Mouse (Mus musculus) urinary bladder, adult 2 months (tissue): Measurements from ENCODE around the gene BC028528. TPM values are rescaled to one million over a fixed set of nuclear protein-coding genes. Genes with fewer than 3 reads are reported as not detected.
"Not testable (repeated sequence)": the region's sequence is repeated elsewhere in the genome, so short reads cannot be mapped to it uniquely, and the experiment has no call there.

Experiments
- DNase-seq: peaks from one replicate; pipeline ENCODE4 v3.0.0; 2022; ENCODE audit warnings: low spot score
- polyA plus RNA-seq: library from polyadenylated mRNA; depleted of rRNA; stranded (reverse); fragments of >200 nt; gene quantifications from 2 replicates; pipeline ENCODE4 v1.2.3, GENCODE M21; 2012

Gene BC028528
- polyA plus RNA-seq, 1 experiment: 30.4 TPM

- DNase-seq: no peak
Observed at GRCm38 (mm10) chr3:95905146-95905939, 13.5 kb upstream of the BC028528 start.

DNA sequence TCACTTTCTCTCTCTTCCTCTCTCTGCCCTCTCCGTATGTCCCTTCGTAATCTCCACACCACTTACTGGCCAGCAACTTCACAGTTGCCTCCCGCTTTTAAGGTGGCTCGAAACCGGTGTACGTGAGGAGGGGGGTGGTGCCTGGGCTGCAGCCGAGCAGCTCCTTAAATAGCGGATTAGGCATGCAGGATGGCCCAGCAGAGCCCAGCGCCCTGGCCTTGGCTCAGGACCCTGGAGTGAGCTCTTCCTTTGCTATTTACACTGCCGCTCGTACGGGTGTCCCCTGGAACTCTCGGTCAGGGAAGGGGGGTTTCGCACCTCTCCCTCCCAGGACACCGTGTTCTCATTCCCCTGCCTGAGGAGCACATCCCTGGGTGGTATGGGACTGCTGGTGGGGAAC is 12.8 kb upstream of the BC028528 start, which contains the start of gene Car14:
Gene Car14 (minus strand): TSS at position 124 of the 400 bp plus-strand sequence.
- no peak for DNase-seq

DNA sequence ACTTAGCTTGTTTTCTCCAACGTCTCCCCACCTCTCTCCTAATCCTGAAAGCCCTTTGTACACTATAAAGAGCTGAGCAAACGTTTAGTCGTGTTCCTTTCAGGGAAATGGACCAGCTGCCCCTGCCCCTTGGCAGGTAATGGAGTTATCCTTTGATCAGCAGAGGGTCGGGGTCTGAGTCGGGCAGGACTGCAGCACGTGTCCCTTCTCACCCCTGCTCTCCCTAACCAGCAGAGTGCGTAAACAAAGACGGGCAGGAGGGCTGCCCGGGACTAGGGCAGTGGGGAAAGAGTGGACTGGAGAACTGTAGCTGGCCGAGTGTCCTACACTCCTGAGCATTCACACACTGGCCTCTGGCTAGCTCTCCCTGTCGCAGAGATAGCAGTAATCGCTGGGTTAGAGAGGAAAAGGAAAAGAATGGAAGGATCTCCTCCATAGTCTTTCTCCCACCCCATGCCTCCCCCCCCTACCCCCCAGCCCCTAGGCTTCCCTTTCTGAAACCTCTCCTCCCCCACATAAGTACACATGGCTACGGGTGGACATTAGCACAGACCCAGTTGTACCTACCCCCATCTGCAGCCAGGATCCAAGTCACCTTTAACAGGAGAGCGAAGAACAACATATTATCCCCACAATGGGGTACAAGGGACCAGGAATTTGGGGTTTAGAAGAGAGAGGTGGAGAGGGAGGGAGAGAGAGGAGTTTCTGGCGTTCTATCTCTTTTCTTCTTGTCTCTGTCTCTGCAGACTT is 12.1 kb upstream of the BC028528 start:
- DNase-seq: no peak

DNA sequence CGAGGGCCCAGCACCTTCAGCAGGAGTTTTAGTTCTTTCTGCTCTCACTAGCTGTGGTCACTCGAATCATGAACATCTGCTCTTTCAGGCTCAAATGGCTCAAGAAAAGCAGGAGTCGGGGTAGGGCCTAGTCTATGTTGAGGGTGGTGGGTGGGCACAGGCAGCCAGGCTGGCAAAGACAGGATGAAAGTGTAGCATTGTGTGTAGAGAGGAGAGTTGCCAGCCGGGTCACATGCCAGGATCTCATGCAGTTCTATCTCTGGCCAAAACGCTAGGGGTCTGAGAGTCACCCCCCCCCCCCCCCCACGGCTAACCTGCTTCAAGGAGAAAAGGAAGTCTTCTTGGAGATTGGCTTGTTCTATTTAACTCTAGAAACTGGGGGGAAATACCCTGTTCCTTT is 10.8 kb upstream of the BC028528 start:
- no peak for DNase-seq

DNA sequence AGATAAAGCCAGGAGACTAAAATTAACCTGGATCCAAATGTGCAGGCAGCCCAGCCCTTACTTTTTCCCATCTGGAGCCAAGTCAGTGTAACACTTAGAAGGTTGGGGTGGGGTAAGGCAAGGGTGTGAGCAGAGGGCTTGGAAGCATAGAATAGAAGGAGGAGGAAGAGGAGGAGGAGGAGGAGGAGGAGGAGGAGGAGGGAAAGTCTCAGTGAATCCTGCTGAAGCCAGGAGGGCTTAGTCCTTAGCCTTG is 10.5 kb upstream of the BC028528 start:
- DNase-seq: no peak

GRCm38 (mm10) chr3:95901616-95902372 is 10.0 kb upstream of the BC028528 start:
- no peak for DNase-seq

DNA sequence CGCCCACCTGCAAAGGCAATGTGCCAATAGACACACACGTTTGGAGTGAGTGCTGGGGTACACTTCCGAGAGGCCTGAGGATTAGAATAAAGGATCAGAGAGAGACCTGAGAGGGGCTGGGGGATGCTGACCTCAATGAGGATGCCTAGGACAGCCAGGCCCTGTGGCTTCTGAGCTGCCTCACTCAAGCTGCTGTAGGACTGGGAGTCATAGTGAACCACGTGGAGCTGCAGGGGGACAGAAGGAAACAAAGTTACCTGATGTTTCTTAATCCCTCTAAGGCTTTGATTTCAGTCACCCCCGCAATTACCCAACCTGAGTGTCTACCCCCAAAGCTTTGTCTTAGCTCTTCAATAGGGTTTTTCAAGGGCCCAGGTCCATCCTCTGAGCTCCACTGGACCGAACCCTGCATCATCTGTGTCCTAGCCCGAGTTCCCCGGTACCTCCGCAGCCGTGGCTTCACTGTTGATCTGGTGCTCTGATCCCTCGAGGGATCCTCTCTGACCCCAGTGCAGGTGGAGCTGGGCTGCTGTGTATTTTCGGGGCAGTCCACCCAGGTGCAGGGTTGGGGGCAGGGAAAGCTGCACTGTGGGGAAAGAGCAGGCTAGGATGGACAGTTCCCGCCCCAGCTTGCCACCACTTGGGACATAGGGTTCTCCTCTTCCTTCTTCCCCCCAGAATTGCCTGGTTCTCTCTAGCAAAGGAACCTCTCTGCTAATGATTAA is 8.2 kb upstream of the BC028528 start:
- DNase-seq: no peak

DNA sequence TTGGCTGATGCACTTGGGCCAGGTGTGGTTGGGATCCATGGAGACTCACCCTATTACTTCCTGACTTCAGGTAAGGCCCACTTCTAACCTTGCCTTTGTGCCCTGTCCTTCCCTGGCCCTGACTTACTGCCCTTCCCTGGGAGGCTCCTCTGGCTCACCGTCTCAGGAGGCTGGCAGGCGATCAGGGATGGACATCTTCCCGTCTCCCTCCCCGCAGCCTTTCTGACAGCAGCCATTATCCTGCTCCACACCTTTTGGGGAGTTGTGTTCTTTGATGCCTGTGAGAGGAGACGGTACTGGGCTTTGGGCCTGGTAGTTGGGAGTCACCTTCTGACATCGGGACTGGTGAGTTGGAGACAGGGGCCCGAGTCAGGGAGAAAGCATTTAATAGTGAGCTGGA is 3.7 kb upstream of the BC028528 start:
- not testable (repeated sequence) for DNase-seq

- DNase-seq: no peak
Observed at GRCm38 (mm10) chr3:95894317-95895160, 2.7 kb upstream of the BC028528 start.

DNA sequence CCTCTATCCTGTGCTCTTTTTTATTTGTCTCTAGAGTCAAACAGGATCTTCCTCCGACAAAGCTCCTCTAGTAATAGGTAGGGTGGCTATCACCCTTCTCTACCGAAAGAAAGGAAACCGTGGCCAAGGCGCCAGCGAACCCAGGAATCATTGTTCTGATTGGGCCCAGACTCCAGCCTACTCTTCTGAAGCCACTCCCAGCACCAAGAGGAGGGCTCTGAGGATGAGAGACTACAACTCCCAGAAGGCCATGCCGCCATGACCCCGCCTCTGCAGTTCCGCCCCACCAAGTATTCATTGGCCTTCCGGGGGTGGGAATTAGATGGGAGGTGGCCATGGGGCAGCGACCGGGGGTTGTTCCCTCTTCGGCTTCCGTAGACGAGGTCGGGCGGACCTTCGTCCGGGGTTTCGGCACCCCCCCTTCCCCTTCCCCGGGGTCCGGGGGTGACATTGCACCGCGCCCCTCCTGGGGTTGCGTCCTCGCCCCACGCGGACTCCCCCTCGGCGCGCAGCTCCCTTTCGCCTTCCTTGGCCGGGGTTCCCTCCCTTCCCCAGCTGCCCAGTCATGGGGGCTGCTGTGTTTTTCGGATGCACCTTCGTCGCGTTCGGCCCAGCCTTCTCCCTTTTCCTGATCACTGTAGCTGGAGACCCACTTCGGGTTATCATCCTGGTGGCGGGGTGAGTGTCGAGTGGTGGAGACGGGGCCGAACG is 2.0 kb upstream of the BC028528 start, which contains the start of gene Aph1a:
Gene Aph1a (plus strand): TSS at position 364 of the 711 bp plus-strand sequence.
- DNase-seq: peak; percentile 84

DNA sequence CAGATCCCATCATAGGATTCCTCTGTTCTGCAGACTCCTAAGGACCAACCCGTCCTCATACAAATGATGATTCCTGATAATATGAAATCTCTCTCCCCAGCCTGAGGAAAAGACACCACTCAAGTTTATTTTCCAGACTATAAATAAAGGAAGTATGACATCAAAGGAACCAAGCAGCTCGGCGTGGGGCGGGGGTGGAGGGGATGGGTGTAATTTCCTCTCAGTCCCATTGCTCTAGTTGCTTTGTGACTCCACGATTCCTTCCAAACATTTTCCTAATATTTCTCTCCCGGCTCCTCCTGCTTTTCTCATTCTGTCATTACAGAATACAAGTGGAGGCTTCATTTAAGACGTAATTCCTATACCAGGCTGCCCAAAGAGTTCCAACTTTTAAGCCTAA is 1.3 kb upstream of the BC028528 start:
- no peak for DNase-seq

DNA sequence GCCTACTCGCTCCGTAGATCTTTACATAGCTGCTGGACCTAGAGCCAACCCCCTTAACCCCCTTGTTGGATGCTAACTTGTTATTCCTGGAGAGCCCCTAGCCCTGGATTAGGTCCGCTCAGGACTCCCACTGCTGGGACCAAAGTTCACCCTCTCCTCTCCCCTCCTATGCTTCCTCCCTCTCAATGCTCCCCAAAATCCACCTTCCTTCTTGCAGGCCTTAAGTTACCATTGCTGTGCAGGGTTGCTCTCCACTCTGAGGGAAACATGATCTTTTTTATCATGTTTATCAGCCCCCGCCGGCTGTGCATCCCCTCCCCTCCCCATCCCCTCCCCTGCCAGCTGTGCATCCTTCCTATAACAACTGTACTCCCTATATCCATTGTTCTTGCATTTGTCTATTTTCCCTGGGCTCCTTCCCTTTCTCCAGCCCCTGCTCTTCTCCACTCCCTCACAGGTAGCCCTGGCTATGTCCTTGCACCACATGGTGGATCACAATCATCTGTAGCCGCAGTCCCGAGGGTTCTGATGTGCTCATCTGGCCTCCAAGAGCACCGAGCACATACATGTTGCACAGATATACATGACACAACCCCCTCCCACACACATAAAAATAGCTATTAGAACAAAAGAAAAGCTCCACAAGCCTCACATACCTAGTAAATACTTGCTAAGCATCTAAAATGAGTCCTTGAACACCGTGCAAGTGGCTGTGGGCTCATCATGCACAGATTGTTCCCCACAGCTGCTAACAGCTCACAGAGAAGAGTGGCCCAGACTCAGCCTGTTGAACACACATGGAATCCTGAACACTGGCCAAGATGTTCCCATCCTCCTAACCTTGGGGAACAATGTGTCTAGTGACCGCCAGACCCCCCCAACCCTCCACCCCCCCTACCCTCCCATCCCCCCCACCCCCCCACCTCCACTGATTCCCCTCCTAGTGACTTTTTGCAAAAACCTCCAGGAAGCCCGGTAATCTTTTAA is 554 bp upstream of the BC028528 start:
- DNase-seq: no peak

DNA sequence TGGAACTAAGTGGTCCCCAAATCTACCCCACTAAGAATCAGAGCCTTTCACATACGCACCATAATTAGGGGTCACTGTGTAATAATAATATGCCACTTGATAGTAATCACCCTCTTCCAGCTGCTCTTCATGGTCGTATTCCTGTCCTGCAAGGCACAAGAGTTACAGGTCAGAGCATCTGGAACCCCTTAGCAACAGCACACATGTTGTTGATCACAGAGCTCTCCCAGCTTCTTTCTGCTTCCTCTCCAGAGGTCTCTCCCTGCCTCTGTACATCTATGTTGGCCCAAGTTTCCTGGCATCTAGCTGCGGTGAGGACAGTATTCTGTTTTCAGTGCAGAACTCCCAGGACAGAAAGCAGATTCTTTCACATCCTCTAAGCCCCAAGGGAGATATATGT is 2.1 kb downstream of the BC028528 start:
- DNase-seq: no peak

DNA sequence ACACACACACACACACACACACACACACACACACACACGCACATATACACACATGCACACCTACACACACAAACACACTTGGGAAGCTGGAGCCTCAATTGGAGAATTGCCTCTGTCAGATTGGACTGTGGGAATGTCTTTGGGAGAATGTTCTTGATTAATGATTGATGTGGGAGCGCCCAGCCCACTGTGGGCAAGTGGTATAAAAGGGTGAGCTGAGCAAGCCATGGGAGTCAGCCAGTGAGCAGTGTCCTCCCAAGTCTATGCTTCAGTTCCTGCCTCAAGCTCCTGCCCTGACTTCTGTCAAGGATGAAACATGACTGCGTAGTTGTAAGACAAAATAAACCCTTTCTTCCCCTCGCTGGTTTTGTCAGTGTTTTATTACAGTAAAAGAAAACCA is 4.2 kb downstream of the BC028528 start:
- no peak for DNase-seq

GRCm38 (mm10) chr3:95884400-95884799 is 7.4 kb downstream of the BC028528 start:
- no peak for DNase-seq

GRCm38 (mm10) chr3:95882816-95883425 is 8.9 kb downstream of the BC028528 start:
- DNase-seq: no peak

- DNase-seq: peak; percentile 82
Observed at GRCm38 (mm10) chr3:95881979-95882815, 9.6 kb downstream of the BC028528 start, which contains the start of gene Ciart. Gene Ciart, minus strand, starts transcription at chr3:95882251.

DNA sequence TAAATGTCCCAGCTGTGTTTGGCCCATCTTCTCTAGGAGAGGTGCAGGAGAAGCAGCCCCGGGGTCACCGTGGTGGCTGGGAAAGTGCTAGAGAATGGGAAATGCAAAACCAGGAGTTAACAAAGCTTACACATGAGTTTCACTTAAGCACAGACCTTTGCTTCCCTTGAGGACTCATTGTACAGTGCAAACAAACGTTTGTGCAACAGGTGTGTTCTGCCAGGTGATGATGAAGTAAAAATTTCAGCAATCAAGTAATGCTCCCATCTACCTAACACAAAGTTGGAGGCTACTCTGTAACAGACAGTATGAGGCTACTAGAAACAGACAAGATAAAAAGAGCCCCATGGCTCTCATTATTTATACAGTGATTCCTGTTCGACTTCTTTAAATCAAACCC is 12.7 kb downstream of the BC028528 start:
- DNase-seq: no peak
